Mouse (Mus musculus) neural tube, embryonic 14.5 days (tissue): Measurements from ENCODE around the gene Gm14214. TPM values are rescaled to one million over a fixed set of nuclear protein-coding genes. Genes with fewer than 3 reads are reported as not detected.
A peak's percentile ranks its signal among the peaks of the same experiment; 100 is the strongest.

Experiments used
- ATAC-seq: fragments of 200-750 bp; cut with Nextera tagmentation; 2 replicates; pipeline ENCODE4 v1.8.0; 2017; ENCODE audit warnings: low read depth, mild to moderate bottlenecking, moderate TSS enrichment, moderate library complexity
- H3K27ac ChIP-seq: fragments of 300-500 bp; sonication (generic); 2 replicates; pipeline ENCODE4 v1.5.1; 2014; ENCODE audit warnings: low read depth, mild to moderate bottlenecking, control low read depth, low read length, moderate library complexity, mixed read lengths
- H3K27me3 ChIP-seq: fragments of 300-500 bp; sonication (generic); 2 replicates; pipeline ENCODE4 v1.6.1; 2014; ENCODE audit warnings: low read length; ENCODE audit not compliant: control insufficient read depth, insufficient read depth
- H3K36me3 ChIP-seq: fragments of 300-500 bp; sonication (generic); 2 replicates; pipeline ENCODE4 v1.6.1; 2014; ENCODE audit warnings: low read length, mixed read lengths; ENCODE audit not compliant: control insufficient read depth, insufficient read depth
- H3K4me1 ChIP-seq: fragments of 300-500 bp; sonication (generic); 2 replicates; pipeline ENCODE4 v1.6.1; 2014; ENCODE audit warnings: low read length; ENCODE audit not compliant: control insufficient read depth, insufficient read depth
- H3K4me2 ChIP-seq: fragments of 300-500 bp; sonication (generic); 2 replicates; pipeline ENCODE4 v1.6.1; 2014; ENCODE audit warnings: mild to moderate bottlenecking, low read depth, low read length, control low read depth
- H3K4me3 ChIP-seq: fragments of 300-500 bp; sonication (generic); 2 replicates; pipeline ENCODE4 v1.5.1; 2014; ENCODE audit warnings: low read depth, low read length, control low read depth, mixed read lengths
- H3K9ac ChIP-seq: fragments of 300-500 bp; sonication (generic); replicated peaks from 2 replicates; pipeline ENCODE4 v1.6.1; 2014; ENCODE audit warnings: low read depth, mild to moderate bottlenecking, control low read depth, low read length, mixed read lengths
- H3K9me3 ChIP-seq: fragments of 300-500 bp; sonication (generic); 2 replicates; pipeline ENCODE4 v1.6.1; 2016; ENCODE audit warnings: low read length; ENCODE audit not compliant: control insufficient read depth
- WGBS: fragments of 180-500 bp; shearing (Covaris S2); extraction: QIAGEN DNeasy Blood & Tissue Kit; methylation state at CpG from one replicate; pipeline ENCODE4 v1.1.7; 2014; 5-methylcytosine and 5-hydroxymethylcytosine counted together
- polyA plus RNA-seq: library from polyadenylated mRNA; unstranded; fragments of >200 nt; fragmentation: Nextera tagmentation; extraction: Ambion mirVana; gene quantifications from 2 replicates; pipeline ENCODE4 v1.2.1, GENCODE M21; 2014

Gm14214 gene
- polyA plus RNA-seq, 1 experiment from 2014 or later: not detected

DNA sequence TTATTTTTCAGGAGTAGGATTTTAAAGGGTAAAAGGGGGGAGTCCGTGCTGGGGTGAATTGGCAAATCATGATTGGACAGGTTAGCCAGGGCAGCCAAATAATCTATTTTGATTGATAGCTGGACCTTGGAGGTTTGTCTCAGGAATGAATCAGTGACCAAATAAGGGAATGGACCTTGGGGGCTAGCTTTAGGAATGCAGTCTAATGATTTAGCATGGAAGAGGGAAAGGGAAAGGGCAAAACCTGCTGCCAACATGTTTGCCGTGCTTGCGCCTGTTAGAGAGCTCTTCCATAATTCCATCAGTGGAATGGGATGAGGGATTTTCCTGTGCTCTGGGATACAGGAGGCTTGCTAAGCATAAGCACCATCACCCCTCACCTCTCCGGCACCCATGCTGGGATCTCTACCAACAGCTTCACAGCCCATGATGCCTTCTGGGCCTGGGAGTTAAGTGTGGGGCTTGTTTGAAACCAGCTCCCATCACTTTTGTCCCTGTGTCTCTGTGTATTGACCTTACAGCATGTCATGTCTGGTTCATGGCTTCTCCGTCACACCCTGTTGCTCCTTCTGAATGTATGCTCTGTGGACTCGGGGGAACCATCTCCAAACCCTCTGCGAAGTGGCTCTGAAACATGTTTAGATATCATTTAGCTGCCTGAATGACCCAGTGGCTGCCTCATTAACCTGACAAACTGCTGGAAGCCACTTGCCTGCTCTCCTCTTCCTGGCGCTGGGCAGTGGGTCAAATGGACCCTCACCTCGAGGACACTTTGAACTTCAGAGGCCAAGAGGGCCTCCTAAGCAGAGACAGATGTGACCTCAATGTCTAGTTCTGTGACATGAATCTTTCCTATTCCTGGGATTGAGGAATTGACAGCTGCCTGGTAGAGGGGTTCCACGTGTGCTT, 26.7 kb downstream of the Gm14214 start:
- H3K27ac ChIP-seq: no peak overlapping the region
- WGBS: 75% methylated on average over 10 of the region's 10 CpGs
- ATAC-seq: no peak
- H3K4me2 ChIP-seq: no peak overlapping the region
- no peaks in the 10 kb centered on the region for H3K27me3 ChIP-seq
- H3K9ac ChIP-seq: no peak overlapping the region
- H3K4me1 ChIP-seq: no peaks in the 10 kb centered on the region
- no peak overlapping the region for H3K4me3 ChIP-seq
- H3K36me3 ChIP-seq: no peaks in the 10 kb centered on the region
- no peaks in the 10 kb centered on the region; the same call in 1 of the 2 replicates for H3K9me3 ChIP-seq

DNA sequence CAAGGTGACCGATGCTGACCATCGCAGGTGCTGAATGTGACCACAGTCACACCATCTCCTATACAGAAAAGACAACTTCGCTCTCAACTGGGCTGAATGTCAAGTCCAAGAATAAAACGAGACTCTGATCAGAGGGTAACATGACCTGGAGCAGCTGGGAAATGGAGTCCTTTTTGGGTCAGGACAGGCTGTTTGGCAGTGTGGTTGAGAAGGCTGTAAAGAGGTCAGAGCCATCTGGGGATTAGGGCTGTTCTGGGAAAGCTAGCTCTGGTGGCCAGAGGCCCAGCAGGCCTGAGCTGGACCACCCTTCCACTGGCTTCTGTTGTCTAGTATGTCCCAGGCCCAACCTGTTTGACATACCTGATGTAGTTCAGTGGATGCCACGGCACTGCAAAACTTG, 31.2 kb downstream of the Gm14214 start:
- Histone ChIP-seq H3K4me3 (no peak overlapping the region), H3K27me3 (no peaks in the 10 kb centered on the region), H3K9ac (no peak overlapping the region), H3K4me2 (no peak overlapping the region), H3K27ac (no peak overlapping the region), H3K4me1 (peaks cover 5% of the 10 kb centered on the region; the same call in 1 of the 2 replicates), H3K9me3 (no peaks in the 10 kb centered on the region; the same call in 1 of the 2 replicates), H3K36me3 (no peaks in the 10 kb centered on the region)
- 88% methylated on average over 5 of the region's 5 CpGs for WGBS
- ATAC-seq: no peak

DNA sequence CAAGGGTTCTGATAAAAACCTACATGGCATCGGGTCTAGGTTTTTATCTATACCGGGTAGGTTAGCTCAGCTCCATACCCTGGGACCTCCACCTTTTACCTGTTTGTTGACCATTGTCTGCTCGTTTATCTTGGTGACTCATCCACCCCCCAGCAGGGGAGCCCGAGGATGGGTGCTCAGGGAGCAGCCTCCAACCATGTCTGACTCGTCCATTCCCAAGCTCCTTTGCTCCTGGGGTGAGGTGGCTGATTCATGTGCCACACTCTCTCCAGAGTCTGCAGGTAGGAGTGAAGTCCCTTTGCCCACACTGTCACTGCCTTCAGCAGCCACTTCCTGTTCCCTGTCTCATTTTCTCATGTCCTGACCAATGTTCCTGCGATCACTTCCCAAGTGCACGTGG, 33.8 kb downstream of the Gm14214 start:
- Histone ChIP-seq H3K27ac (no peak overlapping the region), H3K9ac (no peak overlapping the region)
- 78% methylated on average over 7 of the region's 7 CpGs for WGBS

DNA sequence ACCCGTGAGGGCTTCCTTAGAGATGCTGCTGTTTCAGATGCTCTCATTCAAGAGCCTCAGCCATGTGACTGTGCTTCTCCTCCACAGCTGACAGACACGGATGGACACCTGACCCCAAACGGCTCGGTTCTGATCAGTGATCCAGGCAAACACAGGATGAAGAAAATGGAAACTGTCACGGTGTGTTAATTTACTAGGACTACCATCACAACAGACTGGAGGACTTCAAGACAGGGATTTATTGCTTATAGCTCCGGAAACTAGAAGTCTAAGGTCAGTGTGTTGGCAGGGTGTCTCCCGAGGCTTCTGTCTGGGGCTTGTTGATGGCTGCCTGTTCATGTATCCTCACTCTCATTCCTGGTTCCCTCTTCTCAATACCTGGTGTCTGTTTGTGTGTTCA, 34.4 kb downstream of the Gm14214 start:
- Histone ChIP-seq H3K27me3 (no peaks in the 10 kb centered on the region), H3K4me3 (no peak overlapping the region), H3K4me2 (no peak overlapping the region), H3K27ac (no peak overlapping the region), H3K4me1 (peaks cover 5% of the 10 kb centered on the region; the same call in 1 of the 2 replicates), H3K9ac (no peak overlapping the region), H3K36me3 (no peaks in the 10 kb centered on the region), H3K9me3 (no peaks in the 10 kb centered on the region; the same call in 1 of the 2 replicates)
- peak; percentile 41; the same call in 1 of the 2 replicates for ATAC-seq
- WGBS: 33% methylated on average over 7 of the region's 7 CpGs

More for the DNA sequence above, 33.8 kb downstream of the Gm14214 start:
- no peaks in the 10 kb centered on the region; the same call in 1 of the 2 replicates for H3K9me3 ChIP-seq
- no peaks in the 10 kb centered on the region for H3K36me3 ChIP-seq
- H3K4me3 ChIP-seq: no peak overlapping the region
- H3K27me3 ChIP-seq: no peaks in the 10 kb centered on the region
- no peak overlapping the region for H3K4me2 ChIP-seq
- H3K4me1 ChIP-seq: peaks cover 5% of the 10 kb centered on the region; the same call in 1 of the 2 replicates
- ATAC-seq: no peak

DNA sequence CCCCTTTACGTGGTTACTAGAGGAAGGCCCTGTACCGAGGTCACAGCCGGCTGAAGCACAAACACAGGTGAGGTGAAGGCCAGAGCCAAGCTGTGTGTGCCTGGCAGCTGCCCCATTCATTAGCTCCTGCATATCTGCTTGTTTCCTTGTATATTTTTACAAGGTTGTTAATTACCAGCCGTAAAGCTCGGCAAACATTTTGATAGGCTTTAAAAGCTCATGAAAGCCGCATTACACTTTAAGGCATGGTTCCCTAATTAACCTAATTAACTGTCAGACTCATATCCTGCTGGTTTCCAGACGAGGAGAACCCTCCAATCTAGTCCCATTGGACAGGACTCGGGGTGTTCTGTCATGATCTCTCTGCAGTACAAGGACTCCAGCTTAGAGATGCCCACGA, 34.9 kb downstream of the Gm14214 start:
- Histone ChIP-seq H3K9me3 (no peaks in the 10 kb centered on the region), H3K4me1 (peaks cover 5% of the 10 kb centered on the region; the same call in 1 of the 2 replicates), H3K9ac (no peak overlapping the region), H3K36me3 (no peaks in the 10 kb centered on the region), H3K4me3 (no peak overlapping the region), H3K27ac (no peak overlapping the region), H3K4me2 (no peak overlapping the region), H3K27me3 (no peaks in the 10 kb centered on the region)
- ATAC-seq: no peak
- 49% methylated on average over 9 of the region's 9 CpGs for WGBS

DNA sequence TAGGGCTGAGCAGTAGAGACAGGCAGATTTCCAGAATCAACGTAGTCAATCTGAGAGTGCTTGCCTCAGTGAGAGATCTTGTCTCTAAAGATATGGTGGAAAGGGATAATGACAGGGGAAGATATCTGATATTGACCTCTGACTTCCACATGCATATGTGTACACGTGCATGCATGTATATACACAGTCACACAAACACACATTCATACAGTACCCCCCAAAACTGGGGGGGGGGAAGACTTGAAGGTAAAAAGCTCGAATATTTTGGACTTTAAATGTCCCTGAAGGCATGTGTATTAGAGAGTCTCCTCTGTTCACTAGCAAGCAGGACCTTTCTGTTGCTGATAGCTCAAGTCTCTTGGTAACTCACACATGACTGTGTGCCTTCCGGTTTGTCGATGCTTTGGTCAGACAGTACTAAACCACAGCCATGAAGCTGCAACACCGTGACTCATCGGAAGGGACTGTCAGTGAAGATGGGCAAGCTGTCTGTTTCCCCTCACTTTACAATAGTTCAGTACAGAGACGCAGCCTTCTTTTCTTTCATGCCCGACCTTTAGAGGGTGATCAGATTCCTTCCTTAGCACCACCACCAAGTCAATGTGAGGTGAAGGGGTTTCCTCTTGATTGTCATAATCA, 37.2 kb downstream of the Gm14214 start:
- Histone ChIP-seq H3K4me3 (no peak overlapping the region), H3K27ac (no peak overlapping the region), H3K36me3 (no peaks in the 10 kb centered on the region), H3K4me1 (peaks cover 5% of the 10 kb centered on the region; the same call in 1 of the 2 replicates), H3K9ac (no peak overlapping the region), H3K9me3 (no peaks in the 10 kb centered on the region), H3K4me2 (no peak overlapping the region), H3K27me3 (no peaks in the 10 kb centered on the region)
- WGBS: 80% methylated on average over 9 of the region's 9 CpGs
- no peak for ATAC-seq

DNA sequence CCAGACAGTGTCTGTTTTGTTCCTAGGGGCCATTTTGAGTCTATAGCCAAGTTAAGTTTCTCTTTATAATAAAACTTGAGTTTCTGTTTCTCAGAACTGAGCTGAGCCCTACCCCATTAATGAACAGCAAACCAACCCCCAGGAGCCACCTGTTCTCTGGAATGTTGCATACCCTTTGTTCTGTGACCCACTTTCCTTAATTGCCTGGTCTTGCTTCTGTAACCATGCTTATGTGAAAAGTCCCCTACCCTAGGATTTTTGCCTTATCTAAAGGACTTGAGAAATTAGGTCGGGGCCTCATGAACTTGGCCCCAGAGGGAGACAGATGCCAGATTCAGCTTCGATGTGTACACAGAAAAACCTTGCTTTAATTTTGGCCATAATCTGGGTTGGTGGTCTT, 37.9 kb downstream of the Gm14214 start:
- H3K36me3 ChIP-seq: no peaks in the 10 kb centered on the region
- WGBS: 74% methylated on average over 2 of the region's 2 CpGs
- peaks cover 5% of the 10 kb centered on the region; the same call in 1 of the 2 replicates for H3K4me1 ChIP-seq
- no peaks in the 10 kb centered on the region for H3K9me3 ChIP-seq
- H3K9ac ChIP-seq: no peak overlapping the region
- ATAC-seq: no peak
- no peak overlapping the region for H3K4me2 ChIP-seq
- no peaks in the 10 kb centered on the region for H3K27me3 ChIP-seq
- H3K4me3 ChIP-seq: no peak overlapping the region
- H3K27ac ChIP-seq: no peak overlapping the region

DNA sequence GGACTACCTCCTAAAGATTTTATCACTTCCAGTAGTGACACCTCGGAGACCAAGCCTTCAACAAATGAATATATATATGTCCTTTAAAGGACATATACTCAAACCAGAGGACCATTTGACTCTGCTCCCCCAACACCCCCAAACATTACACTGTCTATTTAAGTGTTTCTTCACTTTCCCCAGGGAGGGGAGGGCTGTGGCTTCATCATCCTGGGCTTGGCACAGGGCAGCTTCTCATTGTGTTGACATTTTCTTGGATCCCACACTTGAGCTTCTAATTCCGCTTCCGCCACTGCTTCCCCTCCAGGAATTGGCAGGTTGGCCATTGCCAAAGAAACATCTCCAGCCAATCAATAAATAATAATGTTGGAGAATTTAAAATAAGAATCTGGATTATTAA, 39.0 kb downstream of the Gm14214 start:
- Histone ChIP-seq H3K27me3 (no peaks in the 10 kb centered on the region), H3K9me3 (no peaks in the 10 kb centered on the region), H3K27ac (no peak overlapping the region), H3K36me3 (no peaks in the 10 kb centered on the region), H3K4me3 (no peak overlapping the region), H3K4me1 (peaks cover 5% of the 10 kb centered on the region; the same call in 1 of the 2 replicates), H3K9ac (no peak overlapping the region), H3K4me2 (no peak overlapping the region)
- 64% methylated on average over 3 of the region's 3 CpGs for WGBS
- no peak for ATAC-seq

DNA sequence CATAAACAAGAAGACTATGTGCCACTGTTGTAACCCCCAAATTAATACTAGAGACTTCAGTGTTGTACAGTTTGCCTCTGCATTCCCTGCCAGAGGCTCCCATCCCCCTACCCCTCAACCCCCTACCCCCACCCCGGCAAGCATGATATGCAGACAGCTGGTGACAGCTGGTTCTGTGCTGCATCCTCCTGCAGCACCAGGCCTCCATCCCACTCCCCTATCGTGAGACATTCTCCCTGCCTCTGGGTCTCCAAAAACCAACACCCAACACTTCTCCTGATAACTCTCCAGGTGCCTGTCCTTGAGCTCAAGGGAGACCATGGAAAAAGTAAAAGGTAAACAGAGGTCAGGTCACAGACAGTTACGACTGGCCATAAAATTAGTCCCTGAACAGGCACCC, 40.1 kb downstream of the Gm14214 start:
- Histone ChIP-seq H3K4me1 (no peaks in the 10 kb centered on the region; the same call in 1 of the 2 replicates), H3K27me3 (no peaks in the 10 kb centered on the region), H3K27ac (no peak overlapping the region), H3K4me3 (no peak overlapping the region), H3K4me2 (no peak overlapping the region), H3K9ac (no peak overlapping the region), H3K36me3 (no peaks in the 10 kb centered on the region), H3K9me3 (no peaks in the 10 kb centered on the region)
- WGBS: 45% methylated on average over 3 of the region's 3 CpGs
- ATAC-seq: no peak
